Mouse (Mus musculus): ENCODE measurements around the gene Pex5. TPM values are rescaled to one million over a fixed set of nuclear protein-coding genes. Genes with fewer than 3 reads are reported as not detected.
"Not testable (repeated sequence)": the region's sequence is repeated elsewhere in the genome, so short reads cannot be mapped to it uniquely, and the experiment has no call there.

Gene Pex5
- polyA plus RNA-seq, 1 experiment, result 62.0 TPM

DNA sequence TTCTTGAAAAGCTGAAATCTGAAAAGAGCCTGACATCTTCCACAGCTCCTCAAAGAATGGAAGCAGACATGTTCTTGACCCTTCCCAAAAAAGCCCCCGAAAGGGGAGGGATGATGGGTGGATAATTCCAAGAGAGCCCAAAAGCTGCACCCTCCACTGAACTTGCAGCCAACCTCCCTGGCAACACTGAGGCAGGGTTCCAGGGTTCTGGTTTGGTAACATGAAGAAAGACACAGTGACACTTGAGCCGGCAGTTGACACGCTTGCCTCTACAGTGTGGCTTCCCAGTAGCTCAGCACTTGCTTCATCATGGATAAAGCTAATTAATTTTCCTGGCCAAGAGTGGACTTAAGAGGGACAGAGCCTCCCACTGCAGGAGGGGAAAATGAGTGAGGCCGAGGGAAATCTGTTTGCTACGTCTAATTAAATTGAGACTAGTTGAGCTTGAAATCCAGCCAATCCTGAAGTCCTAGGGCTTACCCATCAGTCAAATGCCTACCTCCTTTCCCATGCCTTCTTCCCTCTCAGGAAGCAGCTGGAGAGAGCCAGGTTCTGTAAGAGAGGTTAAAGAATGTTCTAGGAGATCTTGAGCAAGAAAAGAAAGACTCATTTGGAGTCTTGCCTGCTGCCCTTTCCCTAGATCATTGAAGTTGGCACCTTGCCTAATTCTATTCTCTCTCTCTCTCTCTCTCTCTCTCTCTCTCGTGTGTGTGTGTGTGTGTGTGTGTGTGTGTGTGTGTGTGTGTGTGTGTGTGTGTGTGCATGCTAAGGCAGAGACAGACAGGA lies 13.1 kb upstream of the Pex5 start:
- DNase-seq (ENCODE audit: extremely low spot score in 1 of 2, low spot score in 1 of 2), result no peak

DNA sequence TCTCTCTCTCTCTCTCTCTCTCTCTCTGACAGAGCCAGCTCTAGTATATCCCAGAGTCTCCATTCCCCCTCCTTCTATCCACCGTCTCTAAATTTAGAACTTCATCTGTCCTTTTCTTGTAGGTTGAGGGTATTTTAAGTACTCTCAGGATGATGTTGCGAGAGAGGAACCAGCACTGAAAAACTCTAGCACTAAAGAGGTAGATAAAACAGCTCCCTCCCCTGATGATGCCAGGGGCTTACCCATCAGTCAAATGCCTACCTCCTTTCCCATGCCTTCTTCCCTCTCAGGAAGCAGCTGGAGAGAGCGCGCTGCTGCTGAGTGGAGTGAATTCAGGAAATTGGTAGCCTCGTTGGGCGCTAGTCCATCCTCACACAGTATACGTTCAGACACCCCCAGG lies 12.4 kb upstream of the Pex5 start:
- DNase-seq (ENCODE audit: extremely low spot score in 1 of 2, low spot score in 1 of 2), result peak; percentile 64 to 72

DNA sequence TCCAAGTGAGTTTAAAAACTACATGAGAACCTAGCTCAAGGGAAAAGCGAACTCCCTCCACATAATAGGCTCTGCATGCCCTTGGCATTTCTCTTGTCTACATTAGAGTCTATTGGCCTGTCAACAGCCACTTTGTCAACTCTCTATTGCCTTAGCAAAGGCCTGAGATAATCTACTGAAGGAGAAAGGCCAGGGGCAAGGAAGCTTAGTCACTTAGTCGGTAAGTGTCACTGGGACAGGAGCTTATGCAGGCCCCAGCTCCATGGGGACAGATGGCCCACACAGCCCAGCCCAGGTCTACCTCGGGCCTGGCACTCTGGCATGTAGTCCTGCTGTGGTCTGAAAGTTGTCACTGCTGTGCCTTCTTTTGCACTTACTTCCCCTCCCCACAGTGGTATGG lies 11.7 kb upstream of the Pex5 start:
- DNase-seq (ENCODE audit: extremely low spot score in 1 of 2, low spot score in 1 of 2), result no peak

DNA sequence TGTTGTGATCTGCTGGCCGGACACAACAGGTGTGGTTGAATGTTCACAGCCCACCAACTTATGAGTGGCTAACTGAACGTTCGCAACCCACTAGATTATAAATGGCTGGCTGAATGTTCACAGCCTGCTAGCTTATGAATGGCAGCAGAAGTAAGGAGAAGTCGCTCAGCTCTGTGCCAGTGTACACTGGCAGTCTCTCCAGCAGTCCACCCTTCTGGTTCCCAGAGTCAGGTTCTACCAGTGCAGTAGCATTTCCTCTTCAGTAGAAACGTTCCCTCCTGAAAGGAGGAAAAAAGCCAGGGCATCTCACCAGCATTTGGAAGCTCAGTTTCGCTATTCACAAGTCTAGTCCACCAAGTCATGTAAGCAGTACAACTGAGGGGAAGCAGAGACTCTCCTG lies 10.7 kb upstream of the Pex5 start:
- no peak for DNase-seq (ENCODE audit: extremely low spot score in 1 of 2, low spot score in 1 of 2)

DNA sequence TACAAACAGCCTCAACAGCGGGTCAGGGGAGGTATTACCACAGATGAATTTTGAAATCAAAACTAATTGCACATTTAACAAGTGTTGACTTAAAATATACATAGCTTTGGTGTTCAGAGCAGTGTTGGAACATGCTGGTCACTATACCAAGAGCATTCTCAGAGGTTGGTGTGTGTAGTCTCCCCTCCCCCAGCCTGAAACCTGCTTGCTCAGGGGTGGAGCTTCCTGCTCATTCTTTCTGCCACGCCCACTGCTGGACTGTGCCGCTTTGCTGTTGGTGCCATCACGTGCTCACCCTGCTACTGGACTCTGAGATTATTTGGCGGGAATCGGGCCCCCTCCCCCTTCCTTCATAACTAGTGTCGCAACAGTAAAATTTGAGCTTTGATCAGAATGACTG lies 10.2 kb upstream of the Pex5 start:
- DNase-seq (ENCODE audit: extremely low spot score in 1 of 2, low spot score in 1 of 2), result not testable (repeated sequence)

DNA sequence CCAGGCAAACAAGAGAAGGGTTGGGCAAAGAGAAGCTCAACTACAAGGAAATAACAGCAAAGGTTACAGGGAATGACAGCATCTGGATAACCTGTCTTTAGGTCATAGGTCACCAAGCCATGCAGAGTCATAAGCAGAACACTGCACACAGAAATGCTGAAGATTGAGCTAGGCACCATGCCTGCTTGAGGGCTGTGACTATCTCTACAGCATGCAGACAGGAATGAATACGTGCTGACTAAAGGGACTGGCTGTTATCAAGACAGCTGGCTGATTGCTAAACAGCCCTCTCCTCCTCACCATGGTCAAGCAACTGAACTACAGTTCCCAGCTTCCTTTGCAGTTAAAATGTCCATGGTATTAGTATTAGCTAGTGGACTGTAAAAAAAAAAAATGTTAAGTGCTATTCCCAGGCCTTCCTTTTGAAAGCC lies 9.2 kb upstream of the Pex5 start:
- no peak for DNase-seq (ENCODE audit: extremely low spot score in 1 of 2, low spot score in 1 of 2)

DNA sequence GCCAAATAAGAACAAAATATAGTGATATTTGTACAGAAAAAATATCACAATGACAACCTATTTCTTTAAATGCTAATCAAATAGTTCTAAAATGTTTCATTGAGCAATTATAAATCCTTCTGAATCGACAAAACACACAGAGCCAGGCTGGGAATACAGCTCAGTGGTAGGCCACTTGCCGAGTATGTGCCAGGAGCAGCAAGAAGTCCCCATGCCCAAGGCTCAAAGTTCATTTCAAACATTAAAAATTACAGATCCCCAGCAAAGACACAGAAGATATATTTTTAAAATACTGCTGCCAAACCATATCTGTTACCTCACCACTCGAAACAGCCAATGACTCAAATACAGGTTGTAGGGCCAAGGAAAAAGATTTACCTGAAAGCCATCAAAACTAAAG lies 3.8 kb upstream of the Pex5 start:
- DNase-seq (ENCODE audit: extremely low spot score in 1 of 2, low spot score in 1 of 2), result no peak

DNA sequence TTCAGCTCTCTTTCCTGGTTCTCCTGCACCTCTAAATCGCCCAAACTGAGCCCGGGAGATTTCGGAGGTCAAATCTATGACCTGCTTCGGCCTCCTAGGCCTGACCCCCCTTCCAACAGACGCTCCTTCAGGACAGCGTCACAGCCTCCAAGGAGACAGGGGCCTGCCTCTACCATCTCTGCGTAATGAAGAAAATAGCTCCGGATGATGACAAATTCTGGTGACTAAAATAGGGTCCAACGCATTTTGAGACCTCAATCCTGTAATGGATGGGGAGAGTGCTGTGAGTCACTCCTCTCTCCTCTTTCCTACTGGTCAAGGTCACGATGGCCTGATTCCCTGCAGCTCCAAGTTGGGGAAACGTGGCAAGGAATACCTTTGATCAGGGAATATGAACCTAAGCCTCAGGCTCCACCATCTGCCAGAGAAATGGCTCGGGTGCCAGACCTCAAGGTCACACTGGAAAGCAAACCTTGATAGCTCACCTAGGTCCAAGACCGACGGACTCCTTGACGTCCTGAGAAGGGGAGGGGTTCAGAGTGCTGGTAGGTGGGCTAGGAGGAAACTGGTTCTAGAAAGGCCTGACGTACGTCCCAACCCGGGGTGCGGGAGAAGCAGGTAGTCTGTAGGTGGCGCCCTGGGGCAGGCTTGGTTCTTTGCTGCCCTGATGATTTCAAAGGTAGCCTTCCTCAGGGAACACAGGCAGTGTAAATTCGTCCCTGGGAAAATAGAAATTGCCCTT lies 651 bp upstream of the Pex5 start:
- DNase-seq (ENCODE audit: extremely low spot score in 1 of 2, low spot score in 1 of 2), result peak; percentile 85 to 93

DNA sequence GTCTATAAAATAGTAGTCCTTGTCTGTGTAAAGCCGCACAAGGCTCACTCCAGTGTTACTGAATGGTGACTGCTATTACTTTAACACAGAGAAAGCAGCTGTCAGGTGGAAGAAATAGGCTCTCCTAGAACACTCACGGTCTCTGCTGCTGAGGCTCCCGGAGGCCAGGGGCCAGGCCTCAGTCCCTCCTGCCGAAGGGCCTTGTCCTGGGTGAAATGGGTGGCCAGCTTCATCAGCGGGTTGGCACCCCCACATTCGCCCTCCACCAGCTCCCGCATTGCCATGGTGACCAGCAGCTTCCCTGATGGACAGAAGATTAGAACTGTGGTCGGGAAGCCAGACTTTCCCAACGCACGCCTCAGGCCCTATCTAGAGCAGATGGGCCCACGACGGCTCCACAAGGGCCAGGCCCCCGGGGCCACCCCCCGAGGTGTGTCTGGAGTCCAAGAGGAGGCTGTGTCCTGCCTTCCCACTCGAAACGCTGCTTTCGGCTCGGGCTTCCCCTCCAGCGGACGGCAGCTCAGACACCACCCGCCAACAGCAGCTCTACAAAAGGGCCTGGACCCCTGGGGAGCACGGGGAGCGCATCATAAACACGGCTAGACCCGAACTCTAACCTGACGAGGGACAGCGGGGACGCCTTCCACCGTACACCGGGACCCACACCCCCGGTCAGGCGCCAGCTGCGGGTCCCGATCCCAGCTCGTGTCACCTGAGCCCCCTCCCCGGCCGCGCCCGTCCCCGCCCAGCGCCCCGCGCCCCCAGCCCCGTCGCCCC lies 529 bp downstream of the Pex5 start:
- no peak for DNase-seq (ENCODE audit: extremely low spot score in 1 of 2, low spot score in 1 of 2)

DNA sequence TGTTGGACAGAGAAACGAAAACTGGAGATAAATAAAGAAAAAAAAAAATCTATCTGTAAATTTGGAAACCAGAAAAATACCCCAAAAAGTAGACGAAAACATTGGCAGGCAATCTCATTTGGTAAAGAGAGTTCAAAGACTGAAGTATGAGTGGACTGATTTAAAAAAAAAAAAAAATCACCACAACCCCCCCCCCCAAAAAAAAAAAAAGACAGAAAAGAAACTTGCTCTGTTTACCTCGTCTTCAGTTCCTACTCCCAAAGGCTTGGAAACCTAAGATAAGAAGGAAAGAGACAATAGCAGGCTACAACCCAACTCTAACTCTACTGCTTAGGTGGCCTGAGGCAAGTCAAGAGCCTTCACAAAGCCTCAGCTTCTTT lies 1.1 kb downstream of the Pex5 start:
- no peak for DNase-seq (ENCODE audit: extremely low spot score in 1 of 2, low spot score in 1 of 2)

DNA sequence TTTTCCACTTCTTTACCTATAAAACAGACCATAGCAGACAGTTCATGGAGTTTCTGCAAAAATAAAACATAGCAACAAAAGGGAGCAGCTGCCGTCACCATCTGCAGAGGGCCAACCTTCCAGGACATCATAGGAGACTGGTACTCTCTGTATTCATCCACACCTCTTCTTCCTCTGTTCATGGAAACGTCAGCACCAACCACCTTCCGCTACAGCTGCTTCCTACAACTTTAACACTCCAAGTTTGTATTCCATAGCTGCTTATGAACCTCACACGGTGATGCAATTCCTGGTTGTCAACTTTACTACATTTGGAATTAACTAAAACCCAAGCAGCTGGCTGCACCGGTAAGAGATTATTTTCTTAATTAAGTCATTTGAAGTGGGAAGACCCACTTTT lies 6.5 kb downstream of the Pex5 start:
- no peak for DNase-seq (ENCODE audit: extremely low spot score in 1 of 2, low spot score in 1 of 2)

DNA sequence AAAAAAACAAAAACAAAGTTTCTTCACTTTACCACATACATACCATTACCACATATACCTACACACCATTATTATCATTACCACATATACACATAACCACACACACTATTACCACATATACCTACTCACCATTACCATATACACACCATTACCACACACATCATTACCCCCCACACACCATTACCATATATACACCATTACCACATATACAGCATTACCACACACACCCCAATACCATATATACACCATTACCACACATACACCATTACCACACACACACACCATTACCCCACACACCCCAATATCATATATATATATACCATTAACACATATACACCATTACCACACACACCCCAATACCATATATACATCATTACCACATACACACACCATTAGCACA lies 7.7 kb downstream of the Pex5 start:
- no peak for DNase-seq (ENCODE audit: extremely low spot score in 1 of 2, low spot score in 1 of 2)

DNA sequence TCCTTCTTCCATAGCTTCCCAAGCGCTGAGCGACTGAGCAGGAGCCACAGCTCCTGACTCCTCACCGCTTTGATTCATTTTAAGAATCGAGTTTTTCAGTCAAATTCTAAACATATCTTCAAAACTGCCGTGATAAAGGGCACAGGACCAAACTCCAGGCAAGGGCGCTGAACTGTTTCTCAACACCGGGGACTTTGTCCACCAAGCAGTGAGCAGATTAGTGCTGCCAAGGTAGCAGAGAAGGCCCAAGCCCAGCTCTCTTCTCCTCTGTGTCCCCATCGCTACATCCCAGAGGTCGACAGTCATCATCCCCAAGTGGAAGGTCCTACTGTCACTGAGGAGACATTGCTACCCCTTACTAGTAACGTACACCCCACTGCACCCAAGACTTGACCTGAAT lies 8.5 kb downstream of the Pex5 start:
- DNase-seq (ENCODE audit: extremely low spot score in 1 of 2, low spot score in 1 of 2), result no peak

DNA sequence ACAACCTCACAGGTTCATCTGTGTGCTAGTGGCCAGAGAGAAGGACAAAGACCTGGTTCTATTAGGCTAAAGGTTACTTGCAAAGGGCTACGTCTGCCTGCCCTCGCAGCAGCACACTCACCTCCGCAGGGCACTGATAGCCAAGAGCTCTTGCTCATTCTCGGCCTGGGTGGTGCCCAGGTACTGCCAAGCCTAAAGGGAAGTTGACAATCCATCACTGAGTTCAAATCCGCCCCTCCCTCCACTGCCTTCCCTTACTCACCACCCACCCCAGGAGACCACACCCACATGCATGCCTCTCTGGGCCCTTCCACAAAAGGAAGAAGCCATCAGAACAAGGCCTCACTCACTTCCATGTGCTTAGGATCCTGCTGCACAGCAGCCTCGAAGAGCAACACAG lies 15.1 kb downstream of the Pex5 start:
- no peak for DNase-seq (ENCODE audit: extremely low spot score in 1 of 2, low spot score in 1 of 2)

DNA sequence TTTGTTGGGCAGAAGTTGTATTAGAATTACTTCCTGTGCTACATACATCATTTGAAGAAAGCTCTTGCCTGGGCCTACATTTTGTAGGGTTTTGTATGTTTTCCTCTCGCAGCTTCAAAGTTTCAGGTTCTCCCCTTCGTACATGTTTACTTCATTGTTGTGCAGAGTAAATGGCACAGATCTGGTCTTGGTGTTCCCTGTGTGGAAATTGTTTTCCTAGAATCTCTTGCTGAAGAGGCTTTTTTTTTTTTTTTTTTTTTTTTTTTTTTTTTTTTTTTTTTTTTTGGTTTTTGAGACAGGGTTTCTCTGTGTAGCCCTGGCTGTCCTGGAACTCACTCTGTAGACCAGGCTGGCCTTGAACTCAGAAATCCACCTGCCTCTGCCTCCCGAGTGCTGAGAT lies 19.9 kb downstream of the Pex5 start:
- not testable (repeated sequence) for DNase-seq (ENCODE audit: extremely low spot score in 1 of 2, low spot score in 1 of 2)

DNA sequence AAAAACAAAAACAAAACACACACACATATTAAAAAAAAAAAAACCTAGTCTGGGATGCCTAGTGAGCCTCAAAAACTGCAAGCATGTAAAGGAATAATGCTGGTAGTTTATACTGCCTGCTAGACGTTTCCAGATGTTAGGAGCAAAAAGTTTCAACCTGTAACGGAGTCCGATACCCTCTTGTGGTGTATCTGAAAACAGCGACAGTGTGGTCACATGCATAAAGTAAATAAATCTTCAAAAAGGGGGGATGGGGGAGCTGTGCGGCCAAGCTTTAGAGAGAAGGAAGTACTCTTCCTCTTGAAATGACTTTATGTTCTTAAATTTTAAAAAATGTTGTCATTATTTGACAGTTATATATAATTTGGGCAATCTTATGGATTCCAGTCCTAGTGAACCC lies 34.7 kb downstream of the Pex5 start:
- no peak for DNase-seq (ENCODE audit: extremely low spot score in 1 of 2, low spot score in 1 of 2)

DNA sequence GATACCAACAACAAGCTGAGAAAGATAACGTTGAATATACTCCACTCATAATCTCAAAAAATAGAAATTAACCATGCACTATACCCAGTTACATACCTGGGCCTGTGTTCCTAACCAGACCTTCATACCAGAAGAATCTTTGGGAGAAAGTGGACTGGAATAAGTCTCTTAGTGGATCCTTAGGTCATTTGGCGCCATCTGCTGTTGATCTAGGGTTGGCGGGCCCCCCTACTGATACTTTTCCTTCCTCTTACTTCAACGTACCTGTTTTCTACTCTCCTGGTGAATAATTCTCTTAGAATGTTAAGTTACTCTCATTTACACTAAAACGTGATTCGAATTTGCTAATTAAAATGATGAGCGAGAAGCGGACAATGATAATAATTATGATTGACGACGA lies 35.5 kb downstream of the Pex5 start:
- peak in 1 of 2 experiments; percentile 85 for DNase-seq (ENCODE audit: extremely low spot score in 1 of 2, low spot score in 1 of 2)

DNA sequence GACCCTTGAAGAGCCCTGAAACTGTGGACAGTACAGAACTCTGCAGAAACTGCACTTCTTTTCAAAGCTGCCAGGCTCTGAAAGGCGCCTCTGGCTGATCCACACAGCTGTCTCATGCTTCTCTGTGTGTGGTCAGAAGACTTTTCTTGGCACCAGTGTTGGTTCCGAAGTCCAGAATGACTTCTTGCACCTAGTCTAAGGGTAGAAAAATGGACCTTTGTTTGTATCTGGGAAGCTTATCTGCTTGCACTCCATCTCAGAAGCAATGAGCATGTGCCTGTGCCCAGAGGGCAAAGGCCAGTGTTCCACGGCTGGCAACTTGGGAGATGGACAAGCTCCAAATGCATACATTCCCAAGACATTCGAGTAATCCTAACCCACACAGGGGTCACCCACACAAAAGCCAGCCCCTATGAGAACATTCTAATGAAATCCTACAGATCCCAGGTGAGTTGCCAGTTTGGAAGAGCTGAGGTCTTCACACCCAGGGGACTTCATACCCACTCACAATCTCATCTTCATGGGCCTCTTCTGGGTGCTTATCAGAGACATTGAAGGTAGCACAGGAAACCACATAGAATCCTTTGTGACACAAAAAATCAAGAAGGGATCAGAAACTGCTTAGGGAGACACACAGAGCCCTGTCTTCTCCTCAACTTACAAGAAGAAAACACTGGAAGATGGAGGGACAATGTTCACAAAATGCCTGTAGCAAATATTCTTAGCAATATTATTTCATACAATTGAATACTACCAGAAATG lies 37.2 kb downstream of the Pex5 start:
- DNase-seq (ENCODE audit: extremely low spot score in 1 of 2, low spot score in 1 of 2), result no peak

DNA sequence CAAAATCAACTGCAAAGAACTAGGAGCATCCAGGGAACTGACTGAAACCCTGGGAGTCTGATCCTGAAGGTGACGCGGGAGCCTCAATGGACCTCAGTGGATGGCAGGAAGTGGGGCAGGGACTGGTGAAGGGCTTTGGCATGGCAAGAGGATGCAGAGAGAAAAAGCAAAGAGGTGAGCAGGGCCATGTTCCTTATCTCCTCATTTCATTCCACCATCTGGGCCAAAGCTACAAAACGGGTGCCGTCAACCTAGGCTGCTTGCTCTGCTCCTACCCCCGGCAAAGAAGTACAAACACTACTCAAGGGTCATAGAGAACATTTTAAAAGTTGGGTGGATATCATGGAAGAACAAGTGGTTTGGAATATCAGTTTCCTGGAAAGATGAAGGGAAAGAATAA lies 38.6 kb downstream of the Pex5 start:
- no peak for DNase-seq (ENCODE audit: extremely low spot score in 1 of 2, low spot score in 1 of 2)

DNA sequence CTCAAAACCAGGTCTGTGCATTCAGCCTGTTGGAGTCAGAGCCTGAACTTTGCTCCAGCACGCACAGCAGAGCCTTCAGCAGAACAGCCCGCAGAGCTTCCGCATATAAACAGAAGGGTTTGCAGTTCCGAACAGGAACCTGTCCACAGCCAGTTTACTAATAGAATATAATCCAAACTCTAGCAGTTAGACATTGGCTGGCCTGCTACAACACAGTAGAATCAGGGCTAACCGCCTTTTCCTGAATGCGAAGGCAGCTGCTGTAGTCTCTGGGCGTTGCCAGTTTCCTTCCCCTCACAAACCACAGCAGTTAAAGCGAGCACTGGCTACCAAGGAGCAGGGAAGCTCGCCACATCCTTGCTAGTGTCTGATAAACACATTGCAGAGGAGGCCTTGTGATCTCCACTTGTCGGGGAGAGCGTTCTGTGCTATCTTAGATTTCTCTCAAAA lies 39.4 kb downstream of the Pex5 start:
- no peak for DNase-seq (ENCODE audit: extremely low spot score in 1 of 2, low spot score in 1 of 2)

DNA sequence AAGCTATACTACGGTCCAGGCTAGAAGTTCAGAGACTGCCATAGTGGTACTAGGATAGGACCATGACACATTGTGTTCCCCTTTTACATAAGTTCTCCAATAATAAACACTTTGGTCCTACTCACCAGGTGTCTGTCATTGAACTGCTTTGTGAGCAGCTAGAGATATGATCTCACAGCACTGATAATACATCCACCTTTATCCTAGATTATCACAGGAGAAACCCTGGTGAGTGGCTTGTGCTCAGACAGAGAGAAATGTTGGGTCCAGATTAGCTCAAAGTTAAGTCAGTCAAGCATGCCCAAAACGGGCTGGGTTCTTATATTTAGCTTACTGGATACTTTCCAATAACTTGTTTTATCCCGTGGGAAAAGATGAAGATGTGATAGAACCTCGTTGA lies 40.2 kb downstream of the Pex5 start:
- no peak for DNase-seq (ENCODE audit: extremely low spot score in 1 of 2, low spot score in 1 of 2)
